Mouse (Mus musculus): Measurements from ENCODE around the gene Nde1. TPM values are rescaled to one million over a fixed set of nuclear protein-coding genes. Genes with fewer than 3 reads are reported as not detected.

Gene Nde1
- polyA plus RNA-seq, 1 experiment = 126 TPM

DNA sequence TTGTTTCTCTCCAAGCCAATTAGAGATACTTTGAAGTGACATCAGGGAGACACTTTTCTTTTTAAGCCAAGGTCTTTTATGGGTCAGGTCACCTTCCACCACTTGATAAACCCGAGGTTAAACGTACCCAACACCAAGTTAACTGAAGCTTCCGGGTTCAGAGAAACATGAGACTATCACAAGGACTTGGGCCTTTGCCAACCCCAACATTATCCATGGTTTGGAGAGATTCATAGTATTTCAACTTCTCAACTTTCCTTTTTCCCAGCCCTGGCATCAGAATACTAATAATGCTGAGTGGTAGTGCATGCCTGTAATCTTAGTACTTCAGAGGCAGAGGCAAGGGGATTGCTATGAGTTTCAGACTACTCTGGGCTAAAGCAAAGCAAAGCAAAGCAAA, 79.0 kb downstream of the Nde1 start:
- Histone ChIP-seq H3K36me3 (ENCODE audit: control insufficient read depth, insufficient read depth, low read length, poor library complexity, severe bottlenecking) (no peaks in the 10 kb centered on the region), H3K9me3 (replicated peaks; ENCODE audit: control insufficient read depth, insufficient read depth, low read length, poor library complexity, severe bottlenecking) (no peaks in the 10 kb centered on the region), H3K4me1 (ENCODE audit: control insufficient read depth, insufficient read depth, low read length) (no peaks in the 10 kb centered on the region), H3K4me3 (ENCODE audit: low read depth, low read length) (no peak overlapping the region), H3K9ac (ENCODE audit: low read depth, poor library complexity, severe bottlenecking) (no peak overlapping the region), H3K27me3 (ENCODE audit: control insufficient read depth, insufficient read depth, low read length, poor library complexity, severe bottlenecking) (no peaks in the 10 kb centered on the region), H3K27ac (ENCODE audit: insufficient read depth, low read length) (no peak overlapping the region)
- TF ChIP-seq EP300 (IDR thresholded peaks at IDR 0.05; ENCODE audit: insufficient read depth, low read depth, low read length) = no peak
- TF ChIP-seq CTCF (IDR thresholded peaks at IDR 0.05; ENCODE audit: low read depth, low read length) = no peak
- TF ChIP-seq POLR2A (IDR thresholded peaks at IDR 0.05; ENCODE audit: insufficient read depth, low read length) = no peak

Other genes starting within 250 kb of the Nde1 start
- gene 2900011O08Rik, start 176.7 kb upstream of the Nde1 start, polyA plus RNA-seq (2011; ENCODE audit: insufficient read depth, insufficient read length, low read depth, missing spikeins) = 17.0 and 20.0 TPM in 2 replicates
- 9.0 and 10.1 TPM in 2 replicates for gene Ifitm7, start 176.4 kb upstream of the Nde1 start, polyA plus RNA-seq (2011; ENCODE audit: insufficient read depth, insufficient read length, low read depth, missing spikeins)
- 68.6 and 72.3 TPM in 2 replicates for gene Marf1, start 76 bp downstream of the Nde1 start, polyA plus RNA-seq (2011; ENCODE audit: insufficient read depth, insufficient read length, low read depth, missing spikeins)
- 0.21 and 0.35 TPM in 2 replicates for gene Myh11, start 128.1 kb downstream of the Nde1 start, polyA plus RNA-seq (2011; ENCODE audit: insufficient read depth, insufficient read length, low read depth, missing spikeins)
- 39.6 and 45.1 TPM in 2 replicates for gene Fopnl, start 154.1 kb downstream of the Nde1 start, polyA plus RNA-seq (2011; ENCODE audit: insufficient read depth, insufficient read length, low read depth, missing spikeins)
- gene Abcc1, start 198.3 kb downstream of the Nde1 start, polyA plus RNA-seq (2011; ENCODE audit: insufficient read depth, insufficient read length, low read depth, missing spikeins) = 69.5 and 72.4 TPM in 2 replicates

Measured in ES-Bruce4 (cell line).